Mouse (Mus musculus) ES-Bruce4 (cell line): ENCODE results near the gene Mrs2.

Source experiments
- CTCF ChIP-seq: IDR thresholded peaks from one replicate; pipeline ENCODE4 v1.8.1; 2011; ENCODE audit warnings: low read depth, low read length
- EP300 ChIP-seq: IDR thresholded peaks from 2 replicates; pipeline ENCODE4 v1.6.1; 2011; ENCODE audit warnings: low read depth, low read length; ENCODE audit not compliant: insufficient read depth
- POLR2A ChIP-seq: IDR thresholded peaks from one replicate; pipeline ENCODE4 v1.8.1; 2011; ENCODE audit warnings: low read length; ENCODE audit not compliant: insufficient read depth

- TF ChIP-seq CTCF (no peak), POLR2A (no peak), EP300 (no peak)
These were observed 58.1 kb downstream of the Mrs2 start for GRCm38 (mm10) chr13:24962119-24962518.
